Mouse (Mus musculus) embryonic fibroblast, embryonic 13.5 days (primary cell): ENCODE measurements around the gene Ppfibp1.

Experiments used
- CTCF ChIP-seq: IDR thresholded peaks from 2 replicates; pipeline ENCODE4 v1.5.1; 2011; ENCODE audit warnings: mild to moderate bottlenecking, control low read depth, low read length, moderate library complexity, borderline replicate concordance; ENCODE audit not compliant: insufficient read depth
- POLR2A ChIP-seq: IDR thresholded peaks from 2 replicates; pipeline ENCODE4 v1.6.1; 2011; ENCODE audit warnings: low read depth, mild to moderate bottlenecking, control low read depth, low read length, moderate library complexity

DNA sequence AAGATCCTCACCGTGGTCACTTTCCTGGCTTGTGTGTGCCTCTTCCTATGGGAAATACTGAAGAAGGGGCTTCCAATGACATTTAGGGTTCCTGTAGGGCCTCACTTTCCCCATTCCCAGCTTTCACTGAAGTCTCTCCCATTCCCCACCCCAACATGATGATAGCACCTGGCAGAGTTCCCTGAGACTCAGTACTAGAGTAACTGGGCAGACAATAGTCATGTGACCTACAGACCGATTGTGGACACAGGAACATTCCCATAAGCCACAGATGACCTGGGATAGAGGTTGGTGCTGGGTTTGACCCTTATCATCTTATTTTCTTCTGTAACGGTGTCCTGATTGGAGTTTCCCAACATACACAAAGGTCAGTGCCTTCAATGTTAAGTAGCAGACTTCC is 4.1 kb upstream of the Ppfibp1 start:
- TF ChIP-seq CTCF (no peak), POLR2A (no peak)
